Mouse (Mus musculus) MEL (cell line): ENCODE results near the gene Phf23. TPM values are rescaled to one million over a fixed set of nuclear protein-coding genes. Genes with fewer than 3 reads are reported as not detected.

Experiments
- DNase-seq: peaks from one replicate; pipeline ENCODE4 v3.0.0; 2011; ENCODE audit warnings: low read depth, low spot score
- H3K27ac ChIP-seq: 2 replicates; pipeline ENCODE4 v1.5.1; 2012; ENCODE audit warnings: low read depth, mild to moderate bottlenecking, control low read depth, low read length, moderate library complexity; ENCODE audit not compliant: control insufficient read depth
- H3K27me3 ChIP-seq, 2 experiments: fragments of 150-350 bp in 1 of 2; sonication (generic) in 1 of 2; 2 replicates each; pipeline ENCODE4 v1.6.1; 2012; ENCODE audit warnings: low read length in 2 of 2, mild to moderate bottlenecking in 2 of 2, improper control_type of control experiment in 1 of 2, moderate library complexity in 1 of 2; ENCODE audit not compliant: insufficient read depth in 2 of 2, control insufficient read depth in 1 of 2
- H3K36me3 ChIP-seq, 2 experiments: 2 replicates each; pipeline ENCODE4 v1.6.1; 2012 to 2014; ENCODE audit warnings: low read length in 2 of 2, improper control_type of control experiment in 1 of 2, inconsistent platforms in 1 of 2, mild to moderate bottlenecking in 1 of 2; ENCODE audit not compliant: insufficient read depth in 2 of 2, control insufficient read depth in 1 of 2
- H3K4me1 ChIP-seq, 2 experiments: fragments of 150-350 bp in 1 of 2; sonication (generic) in 1 of 2; 2 replicates each; pipeline ENCODE4 v1.6.1; 2012; ENCODE audit warnings: low read length in 2 of 2, improper control_type of control experiment in 1 of 2, mild to moderate bottlenecking in 1 of 2; ENCODE audit not compliant: insufficient read depth in 2 of 2, control insufficient read depth in 1 of 2
- H3K4me3 ChIP-seq, 2 experiments: fragments of 150-350 bp in 1 of 2; sonication (generic) in 1 of 2; 2 replicates each; pipeline ENCODE4 v1.5.1; 2012; ENCODE audit warnings: low read depth in 2 of 2, low read length in 2 of 2, mild to moderate bottlenecking in 2 of 2, moderate library complexity in 2 of 2, control low read depth in 1 of 2, improper control_type of control experiment in 1 of 2; ENCODE audit not compliant: control insufficient read depth in 1 of 2, insufficient read depth in 1 of 2
- H3K79me2 ChIP-seq: 2 replicates; pipeline ENCODE4 v1.6.1; 2012; ENCODE audit warnings: mild to moderate bottlenecking, low read length, moderate library complexity; ENCODE audit not compliant: control insufficient read depth, poor library complexity, insufficient read depth
- H3K9ac ChIP-seq: 2 replicates; pipeline ENCODE4 v1.6.1; 2012; ENCODE audit warnings: low read depth, mild to moderate bottlenecking, control low read depth, low read length, moderate library complexity; ENCODE audit not compliant: control insufficient read depth, poor library complexity, severe bottlenecking
- H3K9me3 ChIP-seq: fragments of 150-350 bp; sonication (generic); replicated peaks from 2 replicates; pipeline ENCODE4 v1.6.1; 2012; ENCODE audit warnings: mild to moderate bottlenecking, low read length, improper control_type of control experiment, moderate library complexity; ENCODE audit not compliant: insufficient read depth
- BHLHE40 ChIP-seq: IDR thresholded peaks from 2 replicates; pipeline ENCODE4 v1.6.1; 2012; ENCODE audit warnings: low read depth, mild to moderate bottlenecking, inconsistent platforms, low read length, improper control_type of control experiment, borderline replicate concordance
- EP300 ChIP-seq, 2 experiments: IDR thresholded peaks; 2 replicates each; pipeline ENCODE4 v1.6.1; 2011; ENCODE audit warnings: improper control_type of control experiment in 2 of 2, low read length in 2 of 2, low read depth in 1 of 2, mild to moderate bottlenecking in 1 of 2
- GABPA ChIP-seq: IDR thresholded peaks from 2 replicates; pipeline ENCODE4 v1.6.1; 2012; ENCODE audit warnings: low read depth, mild to moderate bottlenecking, inconsistent platforms, low read length, improper control_type of control experiment, moderate library complexity
- GATA1 ChIP-seq: IDR thresholded peaks from 2 replicates; pipeline ENCODE4 v1.6.1; 2011; ENCODE audit warnings: low read depth, low read length, improper control_type of control experiment
- HCFC1 ChIP-seq: IDR thresholded peaks from 2 replicates; pipeline ENCODE4 v1.6.1; 2012; ENCODE audit warnings: low read depth, mild to moderate bottlenecking, inconsistent platforms, low read length, improper control_type of control experiment, moderate library complexity
- JUND ChIP-seq: IDR thresholded peaks from 2 replicates; pipeline ENCODE4 v1.6.1; 2011; ENCODE audit warnings: low read depth, mild to moderate bottlenecking, improper control_type of control experiment, low read length
- KAT2A ChIP-seq: conservative IDR thresholded peaks from 2 replicates; pipeline ENCODE4 v1.6.1; 2012; ENCODE audit warnings: low read depth, low read length, improper control_type of control experiment, inconsistent platforms
- MAFK ChIP-seq: IDR thresholded peaks from 2 replicates; pipeline ENCODE4 v1.6.1; 2011; ENCODE audit warnings: low read depth, mild to moderate bottlenecking, low read length, improper control_type of control experiment, borderline replicate concordance
- MAZ ChIP-seq: IDR thresholded peaks from 2 replicates; pipeline ENCODE4 v1.6.1; 2012; ENCODE audit warnings: low read depth, mild to moderate bottlenecking, inconsistent platforms, low read length, improper control_type of control experiment
- POLR2A ChIP-seq, 2 experiments: IDR thresholded peaks; 2 replicates each; pipeline ENCODE4 v1.6.1; 2011 to 2012; ENCODE audit warnings: low read length in 2 of 2, mild to moderate bottlenecking in 2 of 2, control low read depth in 1 of 2, improper control_type of control experiment in 1 of 2, low read depth in 1 of 2, moderate library complexity in 1 of 2; ENCODE audit not compliant: control insufficient read depth in 1 of 2, insufficient read depth in 1 of 2, poor library complexity in 1 of 2
- POLR2AphosphoS2 ChIP-seq: IDR thresholded peaks from 2 replicates; pipeline ENCODE4 v1.6.1; 2011; ENCODE audit warnings: low read length, improper control_type of control experiment
- POLR2AphosphoS5 ChIP-seq: IDR thresholded peaks from 2 replicates; pipeline ENCODE4 v1.6.1; 2012; ENCODE audit warnings: low read depth, borderline replicate concordance, mild to moderate bottlenecking, inconsistent platforms, low read length, moderate library complexity, mixed read lengths
- RCOR1 ChIP-seq: IDR thresholded peaks from 2 replicates; pipeline ENCODE4 v1.6.1; 2012; ENCODE audit warnings: low read depth, mild to moderate bottlenecking, inconsistent platforms, low read length, improper control_type of control experiment
- TAL1 ChIP-seq: IDR thresholded peaks from 2 replicates; pipeline ENCODE4 v1.6.1; 2012; ENCODE audit warnings: mild to moderate bottlenecking, inconsistent platforms, low read length, moderate library complexity, mixed read lengths
- TCF12 ChIP-seq: IDR thresholded peaks from 2 replicates; pipeline ENCODE4 v1.6.1; 2014; ENCODE audit warnings: low read depth, mild to moderate bottlenecking, inconsistent platforms, low read length, improper control_type of control experiment, moderate library complexity
- UBTF ChIP-seq: IDR thresholded peaks from 2 replicates; pipeline ENCODE4 v1.6.1; 2012; ENCODE audit warnings: low read depth, mild to moderate bottlenecking, inconsistent platforms, low read length, improper control_type of control experiment, moderate library complexity, borderline replicate concordance; ENCODE audit not compliant: insufficient read depth
- ZC3H11A ChIP-seq: IDR thresholded peaks from 2 replicates; pipeline ENCODE4 v1.6.1; 2012; ENCODE audit warnings: low read depth, mild to moderate bottlenecking, inconsistent platforms, low read length, improper control_type of control experiment
- polyA plus RNA-seq, 2 experiments: library from polyadenylated mRNA; stranded (reverse) in 1 of 2; unstranded in 1 of 2; fragments of >175 nt in 1 of 2; fragments of >200 nt in 1 of 2; gene quantifications; 2 replicates each; pipeline versions ENCODE4 v1.2.1 to v1.2.4; 2012; ENCODE audit warnings: low replicate concordance in 2 of 2, low read depth in 1 of 2; ENCODE audit not compliant: insufficient read length in 2 of 2, insufficient read depth in 1 of 2, missing spikeins in 1 of 2
- total RNA-seq: library from RNA; depleted of rRNA; stranded (reverse); fragments of 300-350 nt; gene quantifications from 2 replicates; pipeline ENCODE4 v1.2.3, GENCODE M21; 2012

Gene Phf23
- total and polyA plus RNA-seq, 3 experiments = 108 to 112 TPM; not detected in 1

DNA sequence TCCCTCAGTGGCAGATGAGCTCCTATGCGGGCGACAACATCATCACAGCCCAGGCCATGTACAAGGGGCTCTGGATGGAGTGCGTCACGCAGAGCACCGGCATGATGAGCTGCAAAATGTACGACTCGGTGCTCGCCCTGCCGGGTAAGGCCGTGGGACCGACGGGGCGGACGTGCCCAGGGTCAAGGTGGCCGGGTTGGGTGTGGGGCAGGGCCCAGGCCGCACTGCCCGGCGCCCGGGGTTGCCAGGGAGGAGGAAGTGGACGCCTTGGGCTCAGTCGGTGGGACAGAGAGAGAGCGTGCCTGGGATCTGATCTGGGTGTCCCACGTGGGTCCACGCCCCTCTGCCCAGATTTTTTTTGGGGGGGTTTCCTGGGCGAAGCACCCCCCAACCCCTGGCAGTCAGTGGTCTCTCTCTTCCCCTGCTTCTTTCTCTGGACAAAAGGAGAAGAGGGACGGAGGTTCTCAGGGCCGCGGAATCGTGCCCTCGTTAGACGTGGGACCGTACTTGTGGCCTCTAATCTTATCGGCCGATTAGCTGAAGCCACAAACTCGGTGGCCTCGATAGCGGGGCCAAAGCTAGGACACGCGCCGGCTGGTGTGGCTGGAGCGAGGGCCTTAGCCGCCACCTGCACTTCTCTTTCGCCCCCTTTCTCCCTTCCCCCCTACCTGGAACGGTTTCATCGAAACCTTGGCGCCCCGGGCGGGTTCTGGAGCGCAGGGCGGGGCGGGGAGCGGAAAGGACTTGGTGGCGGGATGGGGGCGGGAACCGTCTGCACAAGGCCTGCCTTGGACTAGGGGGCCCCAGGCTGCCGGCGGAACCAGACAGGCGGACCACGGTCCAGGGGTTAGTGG is 29.3 kb upstream of the Phf23 start:
- H3K79me2 ChIP-seq = no peaks in the 10 kb centered on the region
- peak overlapping the region; percentile 26 to 31; a peak in 3 of 4 replicates for H3K4me3 ChIP-seq
- no peaks in the 10 kb centered on the region for H3K9me3 ChIP-seq
- TF ChIP-seq BHLHE40 (0 out of 2 replicates have a peak, but pooled peaks have one; percentile 15), UBTF (no peak), POLR2AphosphoS5 (0 out of 2 replicates have a peak, but pooled peaks have one; percentile 71), EP300 (IDR thresholded peaks at IDR 0.05; ENCODE audit: low read depth in 1 of 2, low read length in 2 of 2) (peak in 1 of 2 experiments; percentile 56; a peak in 2 of 4 replicates), KAT2A (no peak), POLR2A (IDR thresholded peaks at IDR 0.05; ENCODE audit: control insufficient read depth in 1 of 2, insufficient read depth in 1 of 2, low read depth in 1 of 2, low read length in 2 of 2, poor library complexity in 1 of 2) (no peak), GATA1 (peak; percentile 48), MAFK (no peak), MAZ (no peak), HCFC1 (0 out of 2 replicates have a peak, but pooled peaks have one; percentile 0), GABPA (no peak), TCF12 (peak; percentile 49; the same call in 1 of the 2 replicates), RCOR1 (peak; percentile 54; the same call in 1 of the 2 replicates), ZC3H11A (no peak)
- H3K27ac ChIP-seq = no peak overlapping the region
- H3K27me3 ChIP-seq = no peaks in the 10 kb centered on the region
- peak overlapping the region; percentile 45 for H3K9ac ChIP-seq
- H3K36me3 ChIP-seq = peaks cover 4 to 6% of the 10 kb centered on the region in 2 experiments
- DNase-seq = peak; percentile 62
- peaks cover 0 to 10% of the 10 kb centered on the region in 2 experiments; a peak in 3 of 4 replicates for H3K4me1 ChIP-seq

DNA sequence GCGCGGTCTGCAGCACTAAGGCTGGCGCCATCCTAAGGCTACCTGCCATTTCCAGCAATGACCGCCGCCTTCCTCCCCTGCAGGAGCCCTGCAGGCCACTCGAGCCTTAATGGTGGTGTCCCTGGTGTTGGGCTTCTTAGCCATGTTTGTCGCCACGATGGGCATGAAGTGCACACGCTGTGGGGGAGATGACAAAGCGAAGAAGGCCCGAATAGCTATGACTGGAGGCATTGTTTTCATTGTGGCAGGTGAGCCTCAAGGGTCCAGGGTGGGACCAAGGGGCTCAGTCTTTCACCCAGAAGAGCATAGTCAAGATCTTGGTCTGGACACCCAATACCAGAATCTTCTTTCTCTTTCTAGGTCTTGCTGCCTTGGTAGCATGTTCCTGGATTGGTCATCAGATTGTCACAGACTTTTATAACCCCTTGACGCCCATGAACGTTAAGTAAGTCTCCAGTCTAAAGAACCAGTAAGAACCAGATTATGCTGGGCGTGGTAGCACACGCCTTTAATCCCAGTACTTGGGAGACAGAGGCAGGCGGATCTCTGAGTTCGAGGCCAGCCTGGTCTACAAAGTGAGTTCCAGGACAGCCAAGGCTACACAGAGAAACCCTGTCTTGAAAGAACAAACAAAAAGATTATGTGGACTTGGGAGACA is 28.6 kb upstream of the Phf23 start:
- Histone ChIP-seq H3K9me3 (no peaks in the 10 kb centered on the region), H3K4me3 (peak overlapping the region; percentile 26 to 31; a peak in 3 of 4 replicates), H3K27me3 (no peaks in the 10 kb centered on the region), H3K79me2 (no peaks in the 10 kb centered on the region), H3K4me1 (peaks cover 0 to 5% of the 10 kb centered on the region in 2 experiments; a peak in 2 of 4 replicates), H3K9ac (peak overlapping the region; percentile 45), H3K27ac (no peak overlapping the region), H3K36me3 (peaks cover 4 to 9% of the 10 kb centered on the region in 2 experiments)
- TF ChIP-seq TAL1 = no peak
- TF ChIP-seq POLR2AphosphoS2 = peak; percentile 77
- TF ChIP-seq JUND = no peak
- TF ChIP-seq HCFC1 = 0 out of 2 replicates have a peak, but pooled peaks have one; percentile 8
- no peak for DNase-seq
